8 mouse cellular contexts compared by ENCODE assay signal in genomic region chr4:96553133-96553819, GRCm38 (mm10). TPM values are rescaled to one million over a fixed set of nuclear protein-coding genes. Genes with fewer than 3 reads are reported as not detected.
DNase-seq lines count a peak whose midpoint lies in the region; ATAC-seq and TF ChIP-seq lines count a peak whose summit lies in the region.

Gene Cyp2j6, minus strand, starts transcription at chr4:96553661.

- no peaks in the 10 kb centered on the region for H3K36me3 ChIP-seq in thymus, adult 2 months (ENCODE audit: control insufficient read depth, insufficient read depth, low read length)
- no peaks in the 10 kb centered on the region for H3K36me3 ChIP-seq in forebrain, embryonic 11.5 days (ENCODE audit: control insufficient read depth, insufficient read depth, low read length)
- no peaks in the 10 kb centered on the region for H3K36me3 ChIP-seq in heart, embryonic 13.5 days
- no peaks in the 10 kb centered on the region for H3K36me3 ChIP-seq in kidney, embryonic 16.5 days (ENCODE audit: insufficient read depth, low read length)
- no peaks in the 10 kb centered on the region for H3K36me3 ChIP-seq in midbrain, embryonic 15.5 days (replicated peaks)
- no peaks in the 10 kb centered on the region for H3K36me3 ChIP-seq in testis, adult 2 months (ENCODE audit: control insufficient read depth, insufficient read depth, low read length)

- WGBS in thymus, adult 2 months: 2% methylated on average over 16 of the region's 16 CpGs
- WGBS in forebrain, embryonic 11.5 days: 4% methylated on average over 16 of the region's 16 CpGs
- under 1% methylated on average over 16 of the region's 16 CpGs for WGBS in heart, embryonic 13.5 days
- 1% methylated on average over 16 of the region's 16 CpGs for WGBS in kidney, embryonic 16.5 days
- WGBS in midbrain, embryonic 15.5 days: 3% methylated on average over 16 of the region's 16 CpGs

- peak; percentile 1 for DNase-seq in thymus, adult 2 months
- no peak for DNase-seq in thymus, postnatal 25 days
- peak; percentile 64 for DNase-seq in forebrain, embryonic 11.5 days (ENCODE audit: low spot score)
- DNase-seq in liver: peak; percentile 15

- peak within 1 kb of the TSS; percentile 79 for H3K9ac ChIP-seq in forebrain, embryonic 11.5 days (ENCODE audit: low read length)
- peak within 1 kb of the TSS; percentile 88 for H3K9ac ChIP-seq in heart, embryonic 13.5 days
- peak within 1 kb of the TSS; percentile 84 for H3K9ac ChIP-seq in kidney, embryonic 16.5 days (replicated peaks; ENCODE audit: low read length)
- peak within 1 kb of the TSS; percentile 70 for H3K9ac ChIP-seq in midbrain, embryonic 15.5 days

- no peaks in the 10 kb centered on the region for H3K9me3 ChIP-seq in forebrain, embryonic 11.5 days (ENCODE audit: control insufficient read depth, low read length)
- H3K9me3 ChIP-seq in heart, embryonic 13.5 days: no peaks in the 10 kb centered on the region
- no peaks in the 10 kb centered on the region for H3K9me3 ChIP-seq in kidney, embryonic 16.5 days (ENCODE audit: low read length)
- H3K9me3 ChIP-seq in midbrain, embryonic 15.5 days: no peaks in the 10 kb centered on the region

- no peaks in the 10 kb centered on the region for H3K27me3 ChIP-seq in thymus, adult 2 months (ENCODE audit: control insufficient read depth, insufficient read depth, low read length)
- H3K27me3 ChIP-seq in forebrain, embryonic 11.5 days (ENCODE audit: control insufficient read depth, insufficient read depth, low read length): no peaks in the 10 kb centered on the region
- H3K27me3 ChIP-seq in heart, embryonic 13.5 days (replicated peaks): no peaks in the 10 kb centered on the region
- H3K27me3 ChIP-seq in kidney, embryonic 16.5 days (ENCODE audit: insufficient read depth, low read length): no peaks in the 10 kb centered on the region
- no peaks in the 10 kb centered on the region for H3K27me3 ChIP-seq in midbrain, embryonic 15.5 days (replicated peaks)
- no peaks in the 10 kb centered on the region for H3K27me3 ChIP-seq in testis, adult 2 months (ENCODE audit: control insufficient read depth, insufficient read depth, low read length)

- 0 out of 2 replicates have a peak, but pooled peaks cover 7% of the 10 kb centered on the region for H3K4me1 ChIP-seq in thymus, adult 2 months (replicated peaks; ENCODE audit: control insufficient read depth, insufficient read depth, low read length)
- H3K4me1 ChIP-seq in forebrain, embryonic 11.5 days (replicated peaks; ENCODE audit: control insufficient read depth, insufficient read depth, low read length): no peaks in the 10 kb centered on the region; the same call in 1 of the 2 replicates
- H3K4me1 ChIP-seq in heart, embryonic 13.5 days: peaks cover 18% of the 10 kb centered on the region; the same call in 1 of the 2 replicates
- H3K4me1 ChIP-seq in kidney, embryonic 16.5 days (ENCODE audit: insufficient read depth, low read length): 0 out of 2 replicates have a peak, but pooled peaks cover 12% of the 10 kb centered on the region
- H3K4me1 ChIP-seq in midbrain, embryonic 15.5 days: no peaks in the 10 kb centered on the region; the same call in 1 of the 2 replicates
- H3K4me1 ChIP-seq in testis, adult 2 months (ENCODE audit: control insufficient read depth, insufficient read depth, low read length): peaks cover 5% of the 10 kb centered on the region

- peak within 1 kb of the TSS; percentile 45 for H3K4me3 ChIP-seq in thymus, adult 2 months (ENCODE audit: control insufficient read depth, insufficient read depth, low read length)
- peak within 1 kb of the TSS; percentile 41 for H3K4me3 ChIP-seq in forebrain, embryonic 11.5 days (ENCODE audit: low read depth, low read length)
- H3K4me3 ChIP-seq in heart, embryonic 13.5 days: peak within 1 kb of the TSS; percentile 76
- peak within 1 kb of the TSS; percentile 75 for H3K4me3 ChIP-seq in kidney, embryonic 16.5 days (ENCODE audit: low read length)
- H3K4me3 ChIP-seq in midbrain, embryonic 15.5 days: peak within 1 kb of the TSS; percentile 54
- peak within 1 kb of the TSS; percentile 71 for H3K4me3 ChIP-seq in testis, adult 2 months (ENCODE audit: control insufficient read depth, low read depth, low read length)

- no peak for TF ChIP-seq CTCF in thymus, adult 2 months (IDR thresholded peaks at IDR 0.05; ENCODE audit: borderline replicate concordance, control insufficient read depth, extremely low read depth, insufficient read depth, low read length, poor library complexity)
- TF ChIP-seq CTCF in testis, adult 2 months (IDR thresholded peaks at IDR 0.05; ENCODE audit: control insufficient read depth, insufficient read depth, insufficient replicate concordance, low read depth, low read length): no peak

- no peak within 1 kb of the TSS for H3K27ac ChIP-seq in thymus, adult 2 months (ENCODE audit: control insufficient read depth, insufficient read depth, low read length)
- no peak within 1 kb of the TSS for H3K27ac ChIP-seq in forebrain, embryonic 11.5 days (ENCODE audit: low read depth, low read length)
- H3K27ac ChIP-seq in heart, embryonic 13.5 days (replicated peaks): peak within 1 kb of the TSS; percentile 74
- peak within 1 kb of the TSS; percentile 31 for H3K27ac ChIP-seq in kidney, embryonic 16.5 days (ENCODE audit: low read length)
- H3K27ac ChIP-seq in midbrain, embryonic 15.5 days: peak within 1 kb of the TSS; percentile 61
- H3K27ac ChIP-seq in testis, adult 2 months (ENCODE audit: control insufficient read depth, insufficient read depth, low read depth, low read length): no peak within 1 kb of the TSS

- ATAC-seq in forebrain, embryonic 11.5 days (replicated peaks; ENCODE audit: low FRiP score): peak; percentile 89
- ATAC-seq in heart, embryonic 13.5 days (ENCODE audit: extremely low read depth, insufficient number of reproducible peaks, low FRiP score, low TSS enrichment): peak; percentile 79; the same call in 1 of the 2 replicates
- peak; percentile 99 for ATAC-seq in kidney, embryonic 16.5 days (ENCODE audit: low FRiP score, low TSS enrichment)
- peak; percentile 96 for ATAC-seq in midbrain, embryonic 15.5 days (replicated peaks)

- peak within 1 kb of the TSS; percentile 59 for H3K4me2 ChIP-seq in forebrain, embryonic 11.5 days (ENCODE audit: low read depth, low read length, severe bottlenecking)
- H3K4me2 ChIP-seq in heart, embryonic 13.5 days: peak within 1 kb of the TSS; percentile 78
- peak within 1 kb of the TSS; percentile 80 for H3K4me2 ChIP-seq in kidney, embryonic 16.5 days (replicated peaks; ENCODE audit: low read depth, low read length)
- H3K4me2 ChIP-seq in midbrain, embryonic 15.5 days: peak within 1 kb of the TSS; percentile 76

- no peak for TF ChIP-seq POLR2A in thymus, adult 2 months (IDR thresholded peaks at IDR 0.05; ENCODE audit: control insufficient read depth, extremely low read depth, insufficient read depth, low read length, poor library complexity)
- no peak for TF ChIP-seq POLR2A in testis, adult 2 months (IDR thresholded peaks at IDR 0.05; ENCODE audit: control insufficient read depth, low read depth, low read length)

RNA-seq across cellular contexts. Expression of gene Cyp2j6, which starts in this region (rescaled TPM):
- 0.80 and 0.92 TPM in 2 replicates for polyA plus RNA-seq in thymus, adult 2 months (2012; rRNA removed)
- 2.3 and 3.2 TPM in 2 replicates for polyA plus RNA-seq in forebrain, embryonic 11.5 days (2014; fragmentation: Nextera tagmentation; extraction: Ambion mirVana)
- polyA plus RNA-seq in heart, embryonic 13.5 days (2015; fragmentation: Nextera tagmentation; extraction: Ambion mirVana): 4.1 and 4.4 TPM in 2 replicates
- polyA plus RNA-seq in kidney, embryonic 16.5 days (2015; fragmentation: Nextera tagmentation; extraction: Ambion mirVana): 17.9 and 19.8 TPM in 2 replicates
- polyA plus RNA-seq in midbrain, embryonic 15.5 days (2015; fragmentation: Nextera tagmentation; extraction: Ambion mirVana): 4.8 and 5.3 TPM in 2 replicates
- polyA plus RNA-seq in testis, adult 2 months (2012; rRNA removed): 0.26 and 0.27 TPM in 2 replicates

Comparison
In these comparisons a context has a peak if more than half of its experiments do, and no peak if none do; other contexts are left out.
1. Peak in DNase-seq and H3K4me3 ChIP-seq in thymus, adult 2 months; RNA of the gene not detected or under 1 TPM.
2. H3K27ac ChIP-seq: peak in heart, embryonic 13.5 days (single experiment), kidney, embryonic 16.5 days (single experiment) and midbrain, embryonic 15.5 days (single experiment); none in thymus, adult 2 months (single experiment), forebrain, embryonic 11.5 days (single experiment) and testis, adult 2 months (single experiment).
3. Peak in every context shown above with its lines, with median percentiles within 50 percentile points of each other: H3K4me3 ChIP-seq, ATAC-seq, H3K4me2 ChIP-seq and H3K9ac ChIP-seq.